Mouse (Mus musculus): Measurements from ENCODE around the gene Alpl. TPM values are rescaled to one million over a fixed set of nuclear protein-coding genes. Genes with fewer than 3 reads are reported as not detected.

Alpl gene
- polyA plus RNA-seq, 1 experiment: 158 TPM

GRCm38 (mm10) chr4:137835624-137836337, 39.6 kb upstream of the Alpl start:
- no peaks in the 10 kb centered on the region for H3K36me3 ChIP-seq (ENCODE audit: control insufficient read depth, insufficient read depth, low read length, poor library complexity, severe bottlenecking)
- H3K27me3 ChIP-seq (ENCODE audit: control insufficient read depth, insufficient read depth, low read length, poor library complexity, severe bottlenecking): no peaks in the 10 kb centered on the region
- H3K4me3 ChIP-seq (ENCODE audit: low read depth, low read length): peak overlapping the region; percentile 43
- no peaks in the 10 kb centered on the region for H3K4me1 ChIP-seq (ENCODE audit: control insufficient read depth, insufficient read depth, low read length)
- no peaks in the 10 kb centered on the region for H3K9me3 ChIP-seq (replicated peaks; ENCODE audit: control insufficient read depth, insufficient read depth, low read length, poor library complexity, severe bottlenecking)
- TF ChIP-seq POLR2A (IDR thresholded peaks at IDR 0.05; ENCODE audit: insufficient read depth, low read length) (no peak), CTCF (IDR thresholded peaks at IDR 0.05; ENCODE audit: low read depth, low read length) (peak; percentile 92), EP300 (IDR thresholded peaks at IDR 0.05; ENCODE audit: insufficient read depth, low read depth, low read length) (no peak)
- no peak overlapping the region for H3K27ac ChIP-seq (ENCODE audit: insufficient read depth, low read length)
- H3K9ac ChIP-seq (ENCODE audit: low read depth, poor library complexity, severe bottlenecking): peak overlapping the region; percentile 7; the same call in 1 of the 2 replicates

- Histone ChIP-seq H3K4me3 (ENCODE audit: low read depth, low read length) (no peak overlapping the region), H3K4me1 (ENCODE audit: control insufficient read depth, insufficient read depth, low read length) (no peaks in the 10 kb centered on the region)
- no peak for TF ChIP-seq EP300 (IDR thresholded peaks at IDR 0.05; ENCODE audit: insufficient read depth, low read depth, low read length)
Observed at GRCm38 (mm10) chr4:137831598-137831997, 35.4 kb upstream of the Alpl start.

DNA sequence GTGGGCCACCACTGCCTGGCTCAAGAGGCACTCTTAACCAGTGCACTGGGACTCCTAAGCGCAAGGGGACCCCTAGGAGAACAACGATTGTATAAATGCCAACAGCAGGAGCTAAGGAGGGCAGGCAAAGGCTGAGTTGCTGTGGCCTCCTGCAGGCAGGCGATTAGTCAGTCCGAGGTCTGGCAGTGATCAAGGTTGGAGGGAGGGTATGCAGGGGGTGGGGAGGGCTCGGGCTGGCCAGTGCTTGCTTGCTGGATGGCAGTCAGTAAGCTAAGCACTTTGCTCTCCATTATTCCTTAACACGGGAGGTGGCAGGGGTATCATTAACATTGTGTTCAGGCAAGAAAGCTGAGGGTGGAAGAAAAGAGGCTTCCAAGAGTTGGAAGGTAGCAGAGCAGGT, 34.2 kb upstream of the Alpl start:
- no peak overlapping the region for H3K9ac ChIP-seq (ENCODE audit: low read depth, poor library complexity, severe bottlenecking)
- H3K36me3 ChIP-seq (ENCODE audit: control insufficient read depth, insufficient read depth, low read length, poor library complexity, severe bottlenecking): no peaks in the 10 kb centered on the region
- no peak overlapping the region for H3K27ac ChIP-seq (ENCODE audit: insufficient read depth, low read length)
- no peak overlapping the region for H3K4me3 ChIP-seq (ENCODE audit: low read depth, low read length)
- no peaks in the 10 kb centered on the region for H3K4me1 ChIP-seq (ENCODE audit: control insufficient read depth, insufficient read depth, low read length)
- TF ChIP-seq CTCF (IDR thresholded peaks at IDR 0.05; ENCODE audit: low read depth, low read length) (no peak), EP300 (IDR thresholded peaks at IDR 0.05; ENCODE audit: insufficient read depth, low read depth, low read length) (no peak), POLR2A (IDR thresholded peaks at IDR 0.05; ENCODE audit: insufficient read depth, low read length) (no peak)
- no peaks in the 10 kb centered on the region for H3K27me3 ChIP-seq (ENCODE audit: control insufficient read depth, insufficient read depth, low read length, poor library complexity, severe bottlenecking)
- H3K9me3 ChIP-seq (replicated peaks; ENCODE audit: control insufficient read depth, insufficient read depth, low read length, poor library complexity, severe bottlenecking): no peaks in the 10 kb centered on the region

More at GRCm38 (mm10) chr4:137831598-137831997, 35.4 kb upstream of the Alpl start:
- no peak overlapping the region for H3K27ac ChIP-seq (ENCODE audit: insufficient read depth, low read length)
- no peaks in the 10 kb centered on the region for H3K36me3 ChIP-seq (ENCODE audit: control insufficient read depth, insufficient read depth, low read length, poor library complexity, severe bottlenecking)
- H3K9me3 ChIP-seq (replicated peaks; ENCODE audit: control insufficient read depth, insufficient read depth, low read length, poor library complexity, severe bottlenecking): no peaks in the 10 kb centered on the region
- no peak overlapping the region for H3K9ac ChIP-seq (ENCODE audit: low read depth, poor library complexity, severe bottlenecking)
- H3K27me3 ChIP-seq (ENCODE audit: control insufficient read depth, insufficient read depth, low read length, poor library complexity, severe bottlenecking): no peaks in the 10 kb centered on the region

DNA sequence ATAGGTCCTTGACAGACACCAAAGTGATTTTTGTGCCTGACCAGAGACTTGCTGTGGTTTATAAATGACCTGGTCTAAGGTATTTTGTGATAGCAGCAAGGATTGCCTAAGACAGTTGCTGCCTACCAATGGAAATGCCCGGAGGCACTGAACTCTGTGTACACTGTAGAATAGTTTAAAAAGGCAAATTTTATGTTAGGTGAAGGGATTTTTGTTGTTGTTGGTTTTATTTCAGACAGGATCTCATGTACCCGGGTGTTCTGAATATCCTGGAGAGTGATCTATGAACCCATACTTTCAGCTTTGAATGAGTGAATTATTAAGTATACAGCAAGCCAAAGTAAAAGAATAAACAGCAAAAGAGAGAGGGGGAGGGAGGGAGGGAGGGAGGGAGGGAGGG, 28.7 kb upstream of the Alpl start:
- H3K36me3 ChIP-seq (ENCODE audit: control insufficient read depth, insufficient read depth, low read length, poor library complexity, severe bottlenecking): no peaks in the 10 kb centered on the region
- no peak overlapping the region for H3K9ac ChIP-seq (ENCODE audit: low read depth, poor library complexity, severe bottlenecking)
- H3K4me1 ChIP-seq (ENCODE audit: control insufficient read depth, insufficient read depth, low read length): no peaks in the 10 kb centered on the region

GRCm38 (mm10) chr4:137823542-137823941, 27.4 kb upstream of the Alpl start:
- Histone ChIP-seq H3K9me3 (replicated peaks; ENCODE audit: control insufficient read depth, insufficient read depth, low read length, poor library complexity, severe bottlenecking) (no peaks in the 10 kb centered on the region), H3K36me3 (ENCODE audit: control insufficient read depth, insufficient read depth, low read length, poor library complexity, severe bottlenecking) (no peaks in the 10 kb centered on the region), H3K4me1 (ENCODE audit: control insufficient read depth, insufficient read depth, low read length) (no peaks in the 10 kb centered on the region), H3K9ac (ENCODE audit: low read depth, poor library complexity, severe bottlenecking) (no peak overlapping the region), H3K27me3 (ENCODE audit: control insufficient read depth, insufficient read depth, low read length, poor library complexity, severe bottlenecking) (no peaks in the 10 kb centered on the region), H3K27ac (ENCODE audit: insufficient read depth, low read length) (no peak overlapping the region), H3K4me3 (ENCODE audit: low read depth, low read length) (no peak overlapping the region)
- no peak for TF ChIP-seq POLR2A (IDR thresholded peaks at IDR 0.05; ENCODE audit: insufficient read depth, low read length)
- no peak for TF ChIP-seq EP300 (IDR thresholded peaks at IDR 0.05; ENCODE audit: insufficient read depth, low read depth, low read length)
- no peak for TF ChIP-seq CTCF (IDR thresholded peaks at IDR 0.05; ENCODE audit: low read depth, low read length)

More for the DNA sequence above, 28.7 kb upstream of the Alpl start:
- no peak overlapping the region for H3K27ac ChIP-seq (ENCODE audit: insufficient read depth, low read length)
- no peak for TF ChIP-seq POLR2A (IDR thresholded peaks at IDR 0.05; ENCODE audit: insufficient read depth, low read length)
- TF ChIP-seq EP300 (IDR thresholded peaks at IDR 0.05; ENCODE audit: insufficient read depth, low read depth, low read length): no peak
- TF ChIP-seq CTCF (IDR thresholded peaks at IDR 0.05; ENCODE audit: low read depth, low read length): no peak
- H3K27me3 ChIP-seq (ENCODE audit: control insufficient read depth, insufficient read depth, low read length, poor library complexity, severe bottlenecking): no peaks in the 10 kb centered on the region
- no peak overlapping the region for H3K4me3 ChIP-seq (ENCODE audit: low read depth, low read length)
- H3K9me3 ChIP-seq (replicated peaks; ENCODE audit: control insufficient read depth, insufficient read depth, low read length, poor library complexity, severe bottlenecking): no peaks in the 10 kb centered on the region

DNA sequence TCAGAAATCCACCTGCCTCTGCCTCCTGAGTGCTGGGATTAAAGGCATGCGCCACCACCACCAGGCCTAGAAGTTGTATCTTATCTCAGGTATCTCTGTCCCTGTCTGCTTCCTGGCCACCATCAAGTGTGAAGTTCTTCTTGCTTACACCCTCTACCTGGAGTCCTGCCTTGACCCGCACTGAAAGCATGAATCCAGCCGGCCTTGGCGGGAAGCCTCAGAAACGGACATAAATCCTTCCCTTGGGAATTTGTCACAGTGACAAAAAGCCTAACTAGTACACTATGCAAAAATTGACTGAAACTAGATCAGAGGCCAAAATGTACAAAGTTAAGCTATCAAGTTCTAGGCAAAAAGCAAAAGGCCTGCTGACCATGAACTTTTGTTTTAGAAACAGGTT, 26.4 kb upstream of the Alpl start:
- no peak overlapping the region for H3K9ac ChIP-seq (ENCODE audit: low read depth, poor library complexity, severe bottlenecking)
- H3K27me3 ChIP-seq (ENCODE audit: control insufficient read depth, insufficient read depth, low read length, poor library complexity, severe bottlenecking): no peaks in the 10 kb centered on the region
- H3K4me3 ChIP-seq (ENCODE audit: low read depth, low read length): no peak overlapping the region
- TF ChIP-seq CTCF (IDR thresholded peaks at IDR 0.05; ENCODE audit: low read depth, low read length) (no peak), EP300 (IDR thresholded peaks at IDR 0.05; ENCODE audit: insufficient read depth, low read depth, low read length) (no peak), POLR2A (IDR thresholded peaks at IDR 0.05; ENCODE audit: insufficient read depth, low read length) (no peak)
- H3K27ac ChIP-seq (ENCODE audit: insufficient read depth, low read length): no peak overlapping the region
- H3K9me3 ChIP-seq (replicated peaks; ENCODE audit: control insufficient read depth, insufficient read depth, low read length, poor library complexity, severe bottlenecking): no peaks in the 10 kb centered on the region
- no peaks in the 10 kb centered on the region for H3K4me1 ChIP-seq (ENCODE audit: control insufficient read depth, insufficient read depth, low read length)
- no peaks in the 10 kb centered on the region for H3K36me3 ChIP-seq (ENCODE audit: control insufficient read depth, insufficient read depth, low read length, poor library complexity, severe bottlenecking)

Data from ES-Bruce4 (cell line).